Mouse (Mus musculus): Measurements from ENCODE around the gene Stk38. TPM values are rescaled to one million over a fixed set of nuclear protein-coding genes. Genes with fewer than 3 reads are reported as not detected.
A peak's percentile ranks its signal among the peaks of the same experiment; 100 is the strongest.

The Stk38 gene
- polyA plus RNA-seq, 1 experiment: 196 TPM

- no peaks in the 10 kb centered on the region for H3K27me3 ChIP-seq (ENCODE audit: control insufficient read depth, insufficient read depth, low read length)
- WGBS: 10% methylated on average over 13 of the region's 13 CpGs
- H3K4me1 ChIP-seq (replicated peaks; ENCODE audit: control insufficient read depth, insufficient read depth, low read length): peaks cover 9% of the 10 kb centered on the region
- DNase-seq: peak; percentile 79
- H3K36me3 ChIP-seq (ENCODE audit: control insufficient read depth, insufficient read depth, low read length): no peaks in the 10 kb centered on the region
- H3K4me3 ChIP-seq (ENCODE audit: control insufficient read depth, insufficient read depth, low read length): no peak overlapping the region
- no peak overlapping the region for H3K27ac ChIP-seq (ENCODE audit: control insufficient read depth, insufficient read depth, low read length)
- TF ChIP-seq POLR2A (IDR thresholded peaks at IDR 0.05; ENCODE audit: control insufficient read depth, extremely low read depth, insufficient read depth, low read length, poor library complexity): no peak
- TF ChIP-seq CTCF (IDR thresholded peaks at IDR 0.05; ENCODE audit: borderline replicate concordance, control insufficient read depth, extremely low read depth, insufficient read depth, low read length, poor library complexity): peak; percentile 80; the same call in 1 of the 2 replicates
These were observed 81.4 kb downstream of the Stk38 start for GRCm38 (mm10) chr17:28926380-28926779.

DNA sequence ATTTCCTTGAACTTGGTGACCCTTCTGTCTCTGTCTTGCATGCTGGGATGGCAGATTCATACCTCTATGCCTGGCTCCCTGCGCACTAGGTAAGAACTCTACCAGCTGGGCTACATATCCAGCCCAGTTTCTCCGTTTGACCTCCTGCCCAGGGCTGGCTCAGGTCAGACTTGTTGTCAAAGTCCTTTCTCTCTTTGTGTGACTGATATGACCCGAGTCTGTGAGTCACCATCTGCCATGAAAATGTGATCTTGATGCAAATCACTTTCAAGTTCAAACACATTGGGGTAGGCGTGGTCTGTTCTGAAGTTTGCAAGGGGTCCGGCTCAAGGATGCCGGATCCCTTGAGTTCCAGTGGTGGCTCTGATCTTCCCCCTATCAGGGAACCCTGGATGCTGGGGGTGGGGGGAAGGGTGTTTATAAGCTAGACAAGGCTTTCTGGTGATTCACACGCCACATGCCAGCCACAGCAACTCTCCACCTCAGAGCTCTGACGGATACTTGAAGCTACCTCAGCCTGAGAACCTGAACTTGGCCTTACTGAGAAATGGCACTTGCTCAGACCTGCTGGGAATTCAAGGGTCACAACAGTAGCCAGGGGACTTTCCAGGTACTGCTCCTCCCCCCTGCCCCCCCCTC is 82.7 kb downstream of the Stk38 start:
- TF ChIP-seq CTCF (IDR thresholded peaks at IDR 0.05; ENCODE audit: borderline replicate concordance, control insufficient read depth, extremely low read depth, insufficient read depth, low read length, poor library complexity): no peak
- no peak for TF ChIP-seq POLR2A (IDR thresholded peaks at IDR 0.05; ENCODE audit: control insufficient read depth, extremely low read depth, insufficient read depth, low read length, poor library complexity)
- DNase-seq: no peak
- WGBS: 90% methylated on average over 8 of the region's 8 CpGs
- Histone ChIP-seq H3K27ac (ENCODE audit: control insufficient read depth, insufficient read depth, low read length) (peak overlapping the region; percentile 38; the same call in 1 of the 2 replicates), H3K4me3 (ENCODE audit: control insufficient read depth, insufficient read depth, low read length) (no peak overlapping the region), H3K36me3 (ENCODE audit: control insufficient read depth, insufficient read depth, low read length) (no peaks in the 10 kb centered on the region), H3K27me3 (ENCODE audit: control insufficient read depth, insufficient read depth, low read length) (no peaks in the 10 kb centered on the region), H3K4me1 (replicated peaks; ENCODE audit: control insufficient read depth, insufficient read depth, low read length) (peaks cover 9% of the 10 kb centered on the region)

DNA sequence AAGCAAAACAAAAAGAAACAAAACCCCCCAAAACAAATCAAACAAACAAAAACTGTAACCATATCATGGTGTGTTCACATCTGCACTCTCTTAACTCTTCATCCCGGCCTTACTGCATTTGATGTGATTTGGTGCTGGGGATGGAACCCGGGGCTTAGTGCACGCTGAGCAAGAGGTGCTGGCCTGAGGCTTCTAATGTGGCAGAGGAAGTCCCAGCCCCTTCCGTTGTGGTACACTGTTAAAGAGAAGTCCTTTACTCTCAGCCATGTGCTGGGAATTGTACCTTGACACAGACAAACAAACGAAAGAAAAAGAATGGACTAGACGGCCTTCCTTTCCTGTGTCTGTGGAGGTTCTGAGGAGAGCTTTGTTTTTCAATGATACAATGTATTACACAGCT is 85.7 kb downstream of the Stk38 start:
- Histone ChIP-seq H3K4me1 (replicated peaks; ENCODE audit: control insufficient read depth, insufficient read depth, low read length) (peaks cover 7% of the 10 kb centered on the region), H3K4me3 (ENCODE audit: control insufficient read depth, insufficient read depth, low read length) (no peak overlapping the region), H3K27ac (ENCODE audit: control insufficient read depth, insufficient read depth, low read length) (no peak overlapping the region), H3K27me3 (ENCODE audit: control insufficient read depth, insufficient read depth, low read length) (no peaks in the 10 kb centered on the region), H3K36me3 (ENCODE audit: control insufficient read depth, insufficient read depth, low read length) (no peaks in the 10 kb centered on the region)
- DNase-seq: no peak
- WGBS: 7% methylated on average over 6 of the region's 6 CpGs
- TF ChIP-seq POLR2A (IDR thresholded peaks at IDR 0.05; ENCODE audit: control insufficient read depth, extremely low read depth, insufficient read depth, low read length, poor library complexity) (no peak), CTCF (IDR thresholded peaks at IDR 0.05; ENCODE audit: borderline replicate concordance, control insufficient read depth, extremely low read depth, insufficient read depth, low read length, poor library complexity) (no peak)

DNA sequence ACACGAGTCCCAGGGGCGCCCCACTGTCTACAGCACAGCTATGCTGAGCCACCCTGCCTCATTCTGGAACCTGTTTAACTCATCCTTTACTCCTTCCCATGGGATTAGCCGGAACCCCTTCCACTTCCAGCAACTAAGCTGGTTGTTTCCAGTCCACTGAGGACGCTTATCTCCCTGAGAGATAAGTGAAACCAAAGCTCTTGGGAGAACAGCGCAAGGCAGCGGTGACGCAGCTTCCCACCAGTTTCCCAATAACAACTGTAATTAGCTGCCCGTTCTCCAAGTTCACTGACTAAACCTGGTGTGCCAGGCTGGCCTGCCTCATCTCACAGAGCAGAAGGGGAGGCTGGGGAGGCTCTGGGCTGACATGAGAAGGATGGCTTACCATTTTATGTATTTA is 86.7 kb downstream of the Stk38 start:
- 95% methylated on average over 8 of the region's 8 CpGs for WGBS
- TF ChIP-seq CTCF (IDR thresholded peaks at IDR 0.05; ENCODE audit: borderline replicate concordance, control insufficient read depth, extremely low read depth, insufficient read depth, low read length, poor library complexity): no peak
- TF ChIP-seq POLR2A (IDR thresholded peaks at IDR 0.05; ENCODE audit: control insufficient read depth, extremely low read depth, insufficient read depth, low read length, poor library complexity): no peak
- no peak overlapping the region for H3K4me3 ChIP-seq (ENCODE audit: control insufficient read depth, insufficient read depth, low read length)
- DNase-seq: no peak
- peaks cover under 1% of the 10 kb centered on the region; the same call in 1 of the 2 replicates for H3K4me1 ChIP-seq (replicated peaks; ENCODE audit: control insufficient read depth, insufficient read depth, low read length)
- H3K36me3 ChIP-seq (ENCODE audit: control insufficient read depth, insufficient read depth, low read length): no peaks in the 10 kb centered on the region
- no peaks in the 10 kb centered on the region for H3K27me3 ChIP-seq (ENCODE audit: control insufficient read depth, insufficient read depth, low read length)
- no peak overlapping the region for H3K27ac ChIP-seq (ENCODE audit: control insufficient read depth, insufficient read depth, low read length)

Other genes with a start within 250 kb of the Stk38 start
- 5.9 and 8.2 TPM in 2 replicates for gene Mapk13, start 238.7 kb downstream of the Stk38 start, polyA plus RNA-seq (2012; rRNA removed)
- gene Brpf3, start 206.9 kb downstream of the Stk38 start, polyA plus RNA-seq (2012; rRNA removed): 63.1 and 64.8 TPM in 2 replicates
- 0.17 and 0.26 TPM in 2 replicates for gene Pnpla1, start 149.6 kb downstream of the Stk38 start, polyA plus RNA-seq (2012; rRNA removed)
- 5.3 and 6.8 TPM in 2 replicates for gene 4930539E08Rik, start 92.7 kb downstream of the Stk38 start, polyA plus RNA-seq (2012; rRNA removed)
- gene Pxt1, start 64.2 kb downstream of the Stk38 start, polyA plus RNA-seq (2012; rRNA removed): 0.29 and 0.65 TPM in 2 replicates
- 60.8 and 80.1 TPM in 2 replicates for gene Kctd20, start 56.0 kb downstream of the Stk38 start, polyA plus RNA-seq (2012; rRNA removed)
- gene Srsf3, start 24.6 kb upstream of the Stk38 start, polyA plus RNA-seq (2012; rRNA removed): 544 TPM in 2 replicates
- 28.4 and 31.1 TPM in 2 replicates for gene Cdkn1a, start 83.0 kb upstream of the Stk38 start, polyA plus RNA-seq (2012; rRNA removed)
- gene Rab44, start 106.2 kb upstream of the Stk38 start, polyA plus RNA-seq (2012; rRNA removed): 8.3 and 8.9 TPM in 2 replicates
- 4.6 and 5.0 TPM in 2 replicates for gene Cpne5, start 230.2 kb upstream of the Stk38 start, polyA plus RNA-seq (2012; rRNA removed)

Measured in thymus, adult 2 months (tissue).